Mouse (Mus musculus) stomach, embryonic 15.5 days (tissue): ENCODE measurements around the gene Ccdc50. TPM values are rescaled to one million over a fixed set of nuclear protein-coding genes. Genes with fewer than 3 reads are reported as not detected.

Experiments used
- ATAC-seq: fragments of 200-750 bp; cut with Nextera tagmentation; 2 replicates; pipeline ENCODE4 v1.8.0; 2017; ENCODE audit warnings: low read depth, moderate number of reproducible peaks, moderate TSS enrichment; ENCODE audit not compliant: insufficient read depth, low FRiP score
- H3K27ac ChIP-seq: fragments of 300-500 bp; sonication (generic); 2 replicates; pipeline ENCODE4 v1.5.1; 2015; ENCODE audit warnings: mild to moderate bottlenecking, inconsistent platforms
- H3K27me3 ChIP-seq: fragments of 300-500 bp; sonication (generic); replicated peaks from 2 replicates; pipeline ENCODE4 v1.6.1; 2015; ENCODE audit warnings: inconsistent platforms
- H3K36me3 ChIP-seq: fragments of 300-500 bp; sonication (generic); 2 replicates; pipeline ENCODE4 v1.6.1; 2015; ENCODE audit warnings: inconsistent platforms
- H3K4me1 ChIP-seq: fragments of 300-500 bp; sonication (generic); 2 replicates; pipeline ENCODE4 v1.6.1; 2015; ENCODE audit warnings: inconsistent platforms
- H3K4me2 ChIP-seq: fragments of 300-500 bp; sonication (generic); 2 replicates; pipeline ENCODE4 v1.6.1; 2015; ENCODE audit warnings: mild to moderate bottlenecking, inconsistent platforms
- H3K4me3 ChIP-seq: fragments of 300-500 bp; sonication (generic); replicated peaks from 2 replicates; pipeline ENCODE4 v1.5.1; 2015; ENCODE audit warnings: inconsistent platforms
- H3K9ac ChIP-seq: fragments of 300-500 bp; sonication (generic); 2 replicates; pipeline ENCODE4 v1.6.1; 2015; ENCODE audit warnings: inconsistent platforms
- H3K9me3 ChIP-seq: fragments of 300-500 bp; sonication (generic); 2 replicates; pipeline ENCODE4 v1.6.1; 2016; ENCODE audit warnings: inconsistent platforms
- WGBS: fragments of 180-500 bp; shearing (Covaris S2); methylation state at CpG from one replicate; pipeline ENCODE4 v1.1.7; 2015; 5-methylcytosine and 5-hydroxymethylcytosine counted together
- polyA plus RNA-seq: library from polyadenylated mRNA; unstranded; fragments of >200 nt; fragmentation: Nextera tagmentation; extraction: Ambion mirVana; gene quantifications from 2 replicates; pipeline ENCODE4 v1.2.1, GENCODE M21; 2015

Gene Ccdc50
- polyA plus RNA-seq, 1 experiment from 2014 or later: 41.1 TPM

GRCm38 (mm10) chr16:27399026-27399718, 10.5 kb downstream of the Ccdc50 start:
- Histone ChIP-seq H3K4me3 (no peak overlapping the region), H3K9ac (no peak overlapping the region), H3K9me3 (no peaks in the 10 kb centered on the region), H3K4me2 (no peak overlapping the region), H3K27me3 (no peaks in the 10 kb centered on the region), H3K36me3 (no peaks in the 10 kb centered on the region), H3K27ac (no peak overlapping the region), H3K4me1 (no peaks in the 10 kb centered on the region)
- no peak for ATAC-seq
- 85% methylated on average over 3 of the region's 3 CpGs for WGBS

GRCm38 (mm10) chr16:27399719-27400253, 11.1 kb downstream of the Ccdc50 start:
- H3K4me2 ChIP-seq: no peak overlapping the region
- no peak overlapping the region for H3K27ac ChIP-seq
- no peak overlapping the region for H3K9ac ChIP-seq
- no peak overlapping the region for H3K4me3 ChIP-seq
- no peaks in the 10 kb centered on the region for H3K36me3 ChIP-seq
- no peak for ATAC-seq
- no peaks in the 10 kb centered on the region for H3K9me3 ChIP-seq
- no peaks in the 10 kb centered on the region for H3K4me1 ChIP-seq
- 86% methylated on average over 6 of the region's 6 CpGs for WGBS
- no peaks in the 10 kb centered on the region for H3K27me3 ChIP-seq

GRCm38 (mm10) chr16:27401579-27401978, 12.9 kb downstream of the Ccdc50 start:
- no peak overlapping the region for H3K4me2 ChIP-seq
- no peak overlapping the region for H3K27ac ChIP-seq
- H3K4me3 ChIP-seq: no peak overlapping the region
- H3K9me3 ChIP-seq: no peaks in the 10 kb centered on the region
- H3K36me3 ChIP-seq: 0 out of 2 replicates have a peak, but pooled peaks cover 2% of the 10 kb centered on the region
- ATAC-seq: no peak
- H3K27me3 ChIP-seq: no peaks in the 10 kb centered on the region
- no peak overlapping the region for H3K9ac ChIP-seq
- 81% methylated on average over 2 of the region's 2 CpGs for WGBS
- no peaks in the 10 kb centered on the region for H3K4me1 ChIP-seq

- no peaks in the 10 kb centered on the region for H3K4me1 ChIP-seq
- no peak overlapping the region for H3K4me3 ChIP-seq
- ATAC-seq: no peak
- H3K27ac ChIP-seq: no peak overlapping the region
- H3K9me3 ChIP-seq: no peaks in the 10 kb centered on the region
- peaks cover 8% of the 10 kb centered on the region; the same call in 1 of the 2 replicates for H3K36me3 ChIP-seq
- H3K9ac ChIP-seq: no peak overlapping the region
- no peaks in the 10 kb centered on the region for H3K27me3 ChIP-seq
- no peak overlapping the region for H3K4me2 ChIP-seq
These were observed 15.4 kb downstream of the Ccdc50 start for GRCm38 (mm10) chr16:27404107-27404506.

- no peak overlapping the region for H3K27ac ChIP-seq
- H3K36me3 ChIP-seq: peaks cover 38% of the 10 kb centered on the region
- H3K4me1 ChIP-seq: no peaks in the 10 kb centered on the region
- no peak for ATAC-seq
- H3K9me3 ChIP-seq: no peaks in the 10 kb centered on the region
- WGBS: 94% methylated on average over 6 of the region's 6 CpGs
- H3K9ac ChIP-seq: no peak overlapping the region
- no peaks in the 10 kb centered on the region for H3K27me3 ChIP-seq
- H3K4me2 ChIP-seq: no peak overlapping the region
- no peak overlapping the region for H3K4me3 ChIP-seq
These were observed 28.4 kb downstream of the Ccdc50 start for GRCm38 (mm10) chr16:27416937-27417584.

GRCm38 (mm10) chr16:27417632-27418031, 29.0 kb downstream of the Ccdc50 start:
- no peak for ATAC-seq
- H3K36me3 ChIP-seq: peaks cover 44% of the 10 kb centered on the region
- no peak overlapping the region for H3K9ac ChIP-seq
- H3K9me3 ChIP-seq: no peaks in the 10 kb centered on the region
- WGBS: 82% methylated on average over 3 of the region's 3 CpGs
- H3K4me2 ChIP-seq: no peak overlapping the region
- no peaks in the 10 kb centered on the region for H3K4me1 ChIP-seq
- H3K27ac ChIP-seq: no peak overlapping the region
- H3K27me3 ChIP-seq: no peaks in the 10 kb centered on the region
- no peak overlapping the region for H3K4me3 ChIP-seq

- Histone ChIP-seq H3K4me2 (no peak overlapping the region), H3K27ac (no peak overlapping the region), H3K9me3 (no peaks in the 10 kb centered on the region), H3K9ac (no peak overlapping the region), H3K27me3 (no peaks in the 10 kb centered on the region), H3K4me1 (no peaks in the 10 kb centered on the region), H3K4me3 (no peak overlapping the region), H3K36me3 (peaks cover 22% of the 10 kb centered on the region)
- 95% methylated on average over 3 of the region's 3 CpGs for WGBS
- ATAC-seq: no peak
These were observed 32.3 kb downstream of the Ccdc50 start for GRCm38 (mm10) chr16:27420982-27421381.

GRCm38 (mm10) chr16:27435034-27435433, 46.4 kb downstream of the Ccdc50 start:
- no peak overlapping the region for H3K4me2 ChIP-seq
- 75% methylated on average over 3 of the region's 3 CpGs for WGBS
- H3K4me3 ChIP-seq: no peak overlapping the region
- H3K27ac ChIP-seq: no peak overlapping the region
- H3K27me3 ChIP-seq: no peaks in the 10 kb centered on the region
- no peak overlapping the region for H3K9ac ChIP-seq
- H3K9me3 ChIP-seq: no peaks in the 10 kb centered on the region
- ATAC-seq: no peak
- peaks cover 14% of the 10 kb centered on the region for H3K36me3 ChIP-seq
- no peaks in the 10 kb centered on the region for H3K4me1 ChIP-seq

- Histone ChIP-seq H3K27ac (no peak overlapping the region), H3K9ac (no peak overlapping the region), H3K9me3 (no peaks in the 10 kb centered on the region), H3K4me2 (no peak overlapping the region), H3K4me3 (no peak overlapping the region), H3K36me3 (peaks cover 9% of the 10 kb centered on the region; the same call in 1 of the 2 replicates), H3K4me1 (no peaks in the 10 kb centered on the region), H3K27me3 (no peaks in the 10 kb centered on the region)
- WGBS: 81% methylated on average over 3 of the region's 3 CpGs
- no peak for ATAC-seq
These were observed 55.3 kb downstream of the Ccdc50 start for GRCm38 (mm10) chr16:27443941-27444340.

- Histone ChIP-seq H3K4me1 (no peaks in the 10 kb centered on the region), H3K9me3 (no peaks in the 10 kb centered on the region), H3K27ac (no peak overlapping the region), H3K9ac (no peak overlapping the region), H3K36me3 (peaks cover 9% of the 10 kb centered on the region; the same call in 1 of the 2 replicates), H3K27me3 (no peaks in the 10 kb centered on the region), H3K4me2 (no peak overlapping the region), H3K4me3 (no peak overlapping the region)
- WGBS: 94% methylated on average over 5 of the region's 5 CpGs
- ATAC-seq: no peak
These were observed 60.7 kb downstream of the Ccdc50 start for GRCm38 (mm10) chr16:27449360-27449759.

GRCm38 (mm10) chr16:27450655-27451054, 62.0 kb downstream of the Ccdc50 start:
- H3K4me3 ChIP-seq: no peak overlapping the region
- 93% methylated on average over 2 of the region's 2 CpGs for WGBS
- no peaks in the 10 kb centered on the region for H3K9me3 ChIP-seq
- H3K36me3 ChIP-seq: peaks cover 3% of the 10 kb centered on the region; the same call in 1 of the 2 replicates
- H3K4me1 ChIP-seq: no peaks in the 10 kb centered on the region
- H3K27ac ChIP-seq: no peak overlapping the region
- H3K4me2 ChIP-seq: no peak overlapping the region
- no peak for ATAC-seq
- H3K27me3 ChIP-seq: no peaks in the 10 kb centered on the region
- no peak overlapping the region for H3K9ac ChIP-seq

- Histone ChIP-seq H3K27me3 (no peaks in the 10 kb centered on the region), H3K4me1 (no peaks in the 10 kb centered on the region)
These were observed 64.7 kb downstream of the Ccdc50 start for GRCm38 (mm10) chr16:27453396-27453795.

More at GRCm38 (mm10) chr16:27453396-27453795, 64.7 kb downstream of the Ccdc50 start:
- 73% methylated on average over 3 of the region's 3 CpGs for WGBS
- ATAC-seq: no peak
- Histone ChIP-seq H3K27ac (no peak overlapping the region), H3K9ac (no peak overlapping the region), H3K9me3 (no peaks in the 10 kb centered on the region), H3K4me3 (no peak overlapping the region), H3K4me2 (no peak overlapping the region), H3K36me3 (no peaks in the 10 kb centered on the region; the same call in 1 of the 2 replicates)
